Mouse (Mus musculus) adrenal gland (tissue): ENCODE measurements around the gene Mdfic.

Experiments
- intact Hi-C: fragments of 180-260 bp; cut with DNase I; formaldehyde crosslinking; loops from one replicate; pipeline ENCODE4 v1.15.1; 2025

The Mdfic gene

GRCm38 (mm10) chr6:15738331-15738943 is 18.0 kb downstream of the Mdfic start:
- intact Hi-C loops: no loop called here

GRCm38 (mm10) chr6:15739132-15739531 is 18.7 kb downstream of the Mdfic start:
- intact Hi-C loops: no loop called here

DNA sequence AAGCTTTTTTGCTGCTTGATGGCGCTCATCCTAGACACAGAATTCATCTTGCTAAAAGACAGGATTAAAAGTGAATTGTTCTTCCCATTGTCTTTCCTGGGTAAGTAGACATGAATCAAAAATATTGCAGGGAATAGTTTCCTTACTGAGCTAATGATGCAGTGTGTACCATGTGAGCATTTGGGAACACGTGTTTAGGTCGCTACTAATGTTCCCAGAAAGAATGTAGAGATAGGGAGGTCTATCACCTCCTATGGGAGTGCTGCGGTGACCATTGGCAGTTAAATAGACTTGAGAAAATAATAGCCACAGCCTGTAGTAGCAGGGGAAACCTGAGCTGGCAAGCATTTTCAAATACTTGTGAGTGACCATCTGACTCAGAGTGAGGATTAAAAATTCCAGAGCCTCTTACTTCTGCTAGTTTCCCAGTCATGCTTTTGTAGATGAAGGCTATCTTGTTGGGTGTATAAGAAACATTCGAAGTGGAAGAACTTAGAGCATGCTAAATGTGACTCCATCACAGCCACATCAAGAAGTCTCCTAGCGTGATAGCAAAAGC is 22.2 kb downstream of the Mdfic start:
- intact Hi-C loops: loop anchor here (5.0 kb wide), 1 partner anchor 45 kb away; no protein-coding TSS in a partner anchor

DNA sequence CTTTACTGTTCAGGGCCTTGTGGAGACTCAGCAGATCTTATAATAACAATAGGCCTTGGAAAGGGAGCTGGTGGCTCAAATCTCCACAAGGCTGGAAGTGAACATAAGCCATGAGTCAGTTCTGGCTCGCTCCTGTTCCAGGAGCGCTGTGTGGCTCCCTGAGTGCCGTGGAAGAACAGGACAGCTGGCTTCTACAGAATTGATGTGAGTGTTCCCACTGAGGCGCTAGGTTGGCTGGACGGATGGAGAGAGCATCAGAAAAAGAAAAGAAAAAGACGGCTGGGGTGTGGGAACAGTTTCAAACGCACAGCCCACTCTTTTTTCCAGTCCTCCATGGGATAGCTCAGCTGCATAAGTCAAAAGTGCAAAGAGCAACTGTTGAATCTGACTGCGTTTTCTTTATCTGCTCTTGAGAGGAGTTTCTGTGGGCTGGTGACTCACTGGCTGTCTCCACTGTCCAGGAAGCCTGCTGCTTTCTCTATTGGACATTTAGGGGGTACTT is 22.9 kb downstream of the Mdfic start:
- intact Hi-C loops: loop anchor here (5.0 kb wide), 1 partner anchor 44 kb away; no protein-coding TSS in a partner anchor

DNA sequence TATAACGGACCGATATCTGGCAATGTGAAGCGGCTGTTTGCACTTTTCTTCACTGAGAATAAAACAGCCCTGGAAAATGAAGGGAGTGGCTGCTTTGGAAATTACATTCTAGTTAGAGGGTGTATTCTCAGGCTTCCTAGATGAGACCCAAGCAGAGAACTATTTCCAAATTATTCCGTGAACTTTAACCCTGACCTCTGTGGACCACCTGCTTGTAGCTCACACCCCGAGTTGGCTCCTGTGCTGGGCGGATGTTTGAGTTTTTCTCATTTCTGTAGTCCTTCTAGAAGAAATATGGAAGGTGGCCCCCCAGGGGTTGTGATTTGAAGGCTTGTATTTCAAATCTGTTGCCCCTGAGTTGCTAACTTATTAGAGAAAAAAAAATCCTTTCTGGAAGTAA is 23.3 kb downstream of the Mdfic start:
- intact Hi-C loops: loop anchor here (5.0 kb wide), 1 partner anchor 44 kb away; no protein-coding TSS in a partner anchor

DNA sequence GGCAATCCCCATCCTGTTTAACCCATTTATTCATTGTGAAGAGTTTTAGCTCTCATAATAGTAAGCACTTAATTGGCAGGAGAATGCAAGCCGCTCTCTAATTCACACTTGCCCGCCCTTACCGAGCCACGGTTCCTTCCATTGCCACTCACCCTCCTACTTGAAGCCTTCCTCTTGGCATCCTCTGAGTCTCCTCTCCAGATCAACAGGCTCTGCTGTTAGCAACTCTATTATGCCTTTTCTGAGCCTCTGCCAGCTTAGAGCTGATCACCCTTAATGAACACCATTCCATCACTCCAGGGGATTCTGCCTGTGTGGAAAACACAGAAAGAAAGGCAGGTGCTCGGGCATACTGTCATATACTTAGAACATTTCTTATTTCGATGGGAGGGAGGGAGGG is 24.9 kb downstream of the Mdfic start:
- intact Hi-C loops: no loop called here

DNA sequence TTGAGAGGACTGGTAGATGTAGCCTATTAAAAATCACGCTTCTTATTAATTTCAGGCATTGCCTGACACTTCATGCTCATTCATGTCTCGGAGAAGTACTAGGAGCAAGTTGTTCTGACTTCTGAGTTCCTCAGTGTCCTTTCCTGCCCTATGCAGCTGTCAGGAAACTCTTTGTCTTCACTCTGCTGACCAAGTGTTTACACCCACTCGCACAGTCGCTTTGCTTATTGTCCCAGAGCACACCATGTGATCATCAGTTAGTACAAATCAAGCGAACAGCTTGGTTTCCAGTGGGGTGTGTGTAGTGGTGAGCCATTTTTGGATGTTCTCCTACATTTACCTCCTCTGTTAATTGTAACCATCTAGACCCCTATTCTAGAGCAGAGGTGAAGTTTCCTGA is 25.4 kb downstream of the Mdfic start:
- intact Hi-C loops: no loop called here

DNA sequence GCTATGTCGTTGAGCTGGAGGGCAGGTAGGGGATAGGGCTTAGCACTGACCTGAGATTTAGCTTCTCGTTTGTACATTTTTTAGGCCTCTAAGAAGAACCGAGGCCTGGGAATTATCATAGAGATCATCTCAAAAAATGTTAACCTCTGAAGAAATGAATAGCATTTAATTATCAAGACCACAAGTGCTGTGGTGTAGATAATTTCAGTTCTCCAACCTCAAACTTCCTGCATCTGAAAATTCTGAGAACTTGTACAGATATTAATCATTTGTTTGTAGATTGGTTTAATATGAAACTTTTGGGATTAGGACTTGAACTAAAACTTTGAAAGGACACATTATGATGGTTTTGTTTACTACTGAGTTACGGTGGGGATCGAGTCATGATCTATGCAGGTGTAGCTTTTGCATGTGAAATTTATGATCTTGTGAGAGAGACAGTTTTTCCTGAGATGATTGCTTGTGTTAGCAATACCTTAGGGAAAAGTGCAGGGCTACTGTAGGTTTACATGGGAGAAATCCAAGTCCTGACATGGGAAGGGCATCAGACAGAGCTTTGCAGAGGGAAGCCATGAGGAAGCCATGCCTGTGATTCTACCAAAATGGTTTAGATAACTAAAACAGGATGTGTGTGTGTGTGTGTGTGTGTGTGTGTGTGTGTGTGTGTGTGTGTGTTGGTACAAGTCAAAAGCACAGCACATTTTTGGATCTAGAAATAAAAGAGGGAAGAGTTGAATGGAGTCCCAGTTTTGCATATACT is 27.1 kb downstream of the Mdfic start:
- intact Hi-C loops: no loop called here

- intact Hi-C loops: no loop called here
These were observed 27.8 kb downstream of the Mdfic start for GRCm38 (mm10) chr6:15748236-15748635.

GRCm38 (mm10) chr6:15748943-15749342 is 28.5 kb downstream of the Mdfic start:
- intact Hi-C loops: no loop called here

- intact Hi-C loops: no loop called here
These were observed 29.6 kb downstream of the Mdfic start for GRCm38 (mm10) chr6:15750101-15750500.

GRCm38 (mm10) chr6:15751375-15751774 is 30.9 kb downstream of the Mdfic start:
- intact Hi-C loops: no loop called here

DNA sequence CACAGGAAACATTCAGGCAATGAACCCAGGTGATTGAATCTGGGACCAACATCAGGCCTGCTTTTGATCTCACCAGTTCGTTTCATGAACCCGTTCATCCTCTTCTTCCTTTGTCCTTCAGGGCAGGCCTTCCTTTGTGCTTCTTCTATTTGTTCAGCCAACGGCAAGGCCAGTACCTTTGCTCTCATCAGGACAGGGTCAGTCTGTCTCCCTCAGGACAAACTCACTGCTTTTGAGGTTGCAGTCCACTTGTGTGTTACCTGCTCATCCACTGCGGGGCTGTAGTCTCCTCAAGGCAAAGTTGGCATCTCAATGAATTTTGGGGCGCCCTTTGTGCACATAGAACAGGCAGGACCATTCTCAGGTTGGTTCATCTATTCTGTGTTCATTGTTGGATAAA is 31.7 kb downstream of the Mdfic start:
- intact Hi-C loops: no loop called here

DNA sequence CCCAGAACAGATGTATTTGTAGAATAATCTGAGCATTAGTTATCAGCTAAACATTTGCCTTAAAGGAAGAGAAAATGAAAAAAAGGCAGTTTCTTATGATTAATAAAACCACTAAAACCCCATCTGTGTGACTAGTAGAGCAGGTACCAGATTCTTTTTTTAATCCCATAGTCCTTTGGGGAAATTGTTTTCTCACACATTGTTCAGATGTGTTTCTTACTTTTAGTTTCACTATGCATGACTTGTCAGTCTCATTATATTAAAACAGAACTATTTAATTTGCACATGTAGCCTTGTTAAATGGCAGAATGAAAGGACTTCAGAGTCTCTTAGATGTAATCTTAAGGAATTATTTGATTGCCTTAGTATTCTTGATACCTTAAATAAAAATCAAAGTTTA is 32.7 kb downstream of the Mdfic start:
- intact Hi-C loops: no loop called here

DNA sequence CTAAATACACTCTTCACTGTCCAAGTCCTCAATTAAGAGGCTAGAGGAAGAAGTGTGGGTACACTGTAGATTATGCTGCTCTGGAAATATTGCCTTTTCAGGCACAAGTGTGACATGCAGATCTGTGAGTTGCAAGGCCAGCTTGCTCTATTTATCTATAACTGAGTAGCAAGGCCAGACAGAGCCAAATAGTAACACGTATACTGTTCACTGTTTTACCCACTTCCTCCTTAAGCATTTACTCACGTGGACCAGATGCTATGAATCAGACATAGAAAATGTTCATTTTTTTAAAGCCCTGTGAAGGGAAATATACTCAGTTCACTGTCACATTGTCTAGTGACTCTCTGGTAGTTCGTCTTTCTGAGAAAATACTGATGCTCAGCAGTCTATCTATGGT is 37.9 kb downstream of the Mdfic start:
- intact Hi-C loops: no loop called here

- intact Hi-C loops: no loop called here
These were observed 40.3 kb downstream of the Mdfic start for GRCm38 (mm10) chr6:15760750-15761149.

- intact Hi-C loops: no loop called here
These were observed 43.6 kb downstream of the Mdfic start for GRCm38 (mm10) chr6:15764039-15764438.

GRCm38 (mm10) chr6:15767460-15767859 is 47.0 kb downstream of the Mdfic start:
- intact Hi-C loops: no loop called here

DNA sequence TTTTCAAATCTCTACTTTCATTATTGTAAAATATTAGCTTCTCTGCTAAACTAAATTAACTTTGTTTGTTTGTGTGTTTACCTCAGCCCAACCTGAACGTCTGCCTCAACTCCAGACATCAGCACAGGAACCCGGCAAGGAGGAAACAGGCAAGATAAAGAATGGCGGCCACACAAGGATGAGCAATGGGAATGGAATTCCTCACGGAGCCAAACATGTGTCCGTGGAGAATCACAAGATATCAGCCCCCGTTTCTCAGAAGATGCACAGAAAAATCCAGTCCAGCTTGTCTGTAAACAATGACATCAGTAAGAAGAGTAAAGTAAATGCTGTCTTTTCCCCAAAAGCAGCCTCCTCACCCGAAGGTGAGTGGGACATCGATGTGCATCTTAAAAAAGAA is 49.7 kb downstream of the Mdfic start:
- intact Hi-C loops: no loop called here

- intact Hi-C loops: no loop called here
These were observed 56.6 kb downstream of the Mdfic start for GRCm38 (mm10) chr6:15777070-15777469.

- intact Hi-C loops: no loop called here
These were observed 59.7 kb downstream of the Mdfic start for GRCm38 (mm10) chr6:15780127-15780526.

- intact Hi-C loops: no loop called here
These were observed 60.2 kb downstream of the Mdfic start for GRCm38 (mm10) chr6:15780688-15781087.
